Mouse (Mus musculus) bone marrow macrophage, adult 2 months (primary cell): ENCODE data around the gene Gm10477. TPM values are rescaled to one million over a fixed set of nuclear protein-coding genes. Genes with fewer than 3 reads are reported as not detected.
"Not testable (repeated sequence)": the region's sequence is repeated elsewhere in the genome, so short reads cannot be mapped to it uniquely, and the experiment has no call there.

Experiments
- H3K27ac ChIP-seq: 2 replicates; pipeline ENCODE4 v1.5.1; 2012; ENCODE audit warnings: low read depth, low read length; ENCODE audit not compliant: insufficient read depth
- H3K4me1 ChIP-seq: 2 replicates; pipeline ENCODE4 v1.6.1; 2012; ENCODE audit warnings: low read length; ENCODE audit not compliant: control insufficient read depth, insufficient read depth
- H3K4me3 ChIP-seq: 2 replicates; pipeline ENCODE4 v1.5.1; 2012; ENCODE audit warnings: mild to moderate bottlenecking, low read length, moderate library complexity; ENCODE audit not compliant: insufficient read depth
- CTCF ChIP-seq: IDR thresholded peaks from 2 replicates; pipeline ENCODE4 v1.5.1; 2012; ENCODE audit warnings: low read depth, mild to moderate bottlenecking, low read length, moderate library complexity
- POLR2A ChIP-seq: IDR thresholded peaks from 2 replicates; pipeline ENCODE4 v1.6.1; 2012; ENCODE audit warnings: mild to moderate bottlenecking, low read depth, low read length, borderline replicate concordance
- polyA plus RNA-seq: library from polyadenylated mRNA; stranded (reverse); fragments of >200 nt; gene quantifications from 2 replicates; pipeline ENCODE4 v1.2.4, GENCODE M21; 2012; ENCODE audit not compliant: missing spikeins, insufficient read depth, insufficient read length

The Gm10477 gene
- not detected in 2 replicates for polyA plus RNA-seq

DNA sequence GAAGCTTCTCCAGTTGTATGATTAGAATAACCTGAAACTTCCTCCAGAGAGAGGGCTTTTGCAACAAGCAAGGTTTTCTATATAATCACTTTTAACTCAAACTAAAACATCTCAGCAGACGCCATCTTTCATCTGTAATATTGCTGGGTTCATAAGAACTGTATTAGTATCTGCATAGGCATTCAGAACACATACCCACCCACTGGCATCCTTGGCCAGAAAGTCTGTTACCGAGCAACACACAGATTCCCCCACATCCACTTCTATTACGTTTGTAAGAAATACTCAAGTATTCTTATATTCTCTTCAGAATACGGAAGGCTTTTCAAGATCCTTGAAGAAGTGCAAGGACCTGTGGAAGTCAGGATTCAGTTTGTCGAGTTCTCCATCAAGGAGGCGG is at the start of gene Gm10477:
Gm10477 (plus strand) TSS at position 301 of the 400 bp plus-strand sequence.
- H3K4me1 ChIP-seq, H3K27ac ChIP-seq, H3K4me3 ChIP-seq: not testable (repeated sequence)

DNA sequence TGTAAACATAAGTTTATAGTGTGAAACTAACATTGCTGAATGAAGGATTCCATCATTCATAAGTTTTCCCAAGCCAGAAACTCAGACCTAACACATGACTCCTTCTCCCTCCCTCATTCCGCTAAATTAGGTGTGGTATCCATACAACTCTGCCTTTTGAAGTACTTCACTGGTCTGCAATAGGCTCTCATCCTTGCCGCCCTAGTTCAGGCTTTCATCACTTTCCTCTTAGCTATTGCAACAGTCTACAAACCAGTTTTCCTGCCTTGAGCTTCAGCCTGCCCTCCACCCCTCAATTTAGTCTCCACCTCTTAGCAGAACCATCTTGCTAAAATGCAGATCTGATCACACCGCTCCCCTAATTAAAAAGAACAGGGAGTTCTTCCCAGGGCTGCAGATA is 47.0 kb upstream of the Gm10477 start:
- peaks cover 32% of the 10 kb centered on the region for H3K4me1 ChIP-seq
- no peak overlapping the region for H3K27ac ChIP-seq
- H3K4me3 ChIP-seq, result no peak overlapping the region
- TF ChIP-seq CTCF (no peak), POLR2A (no peak)

- Histone ChIP-seq H3K4me3 (no peak overlapping the region), H3K4me1 (peaks cover 24% of the 10 kb centered on the region), H3K27ac (peak overlapping the region; percentile 64)
- TF ChIP-seq POLR2A (no peak), CTCF (no peak)
These were observed 42.6 kb upstream of the Gm10477 start for GRCm38 (mm10) chrX:56481906-56482305.

GRCm38 (mm10) chrX:56489758-56490157 is 34.8 kb upstream of the Gm10477 start:
- Histone ChIP-seq H3K27ac (no peak overlapping the region), H3K4me1 (no peaks in the 10 kb centered on the region), H3K4me3 (no peak overlapping the region)
- TF ChIP-seq CTCF, result no peak
- no peak for TF ChIP-seq POLR2A

DNA sequence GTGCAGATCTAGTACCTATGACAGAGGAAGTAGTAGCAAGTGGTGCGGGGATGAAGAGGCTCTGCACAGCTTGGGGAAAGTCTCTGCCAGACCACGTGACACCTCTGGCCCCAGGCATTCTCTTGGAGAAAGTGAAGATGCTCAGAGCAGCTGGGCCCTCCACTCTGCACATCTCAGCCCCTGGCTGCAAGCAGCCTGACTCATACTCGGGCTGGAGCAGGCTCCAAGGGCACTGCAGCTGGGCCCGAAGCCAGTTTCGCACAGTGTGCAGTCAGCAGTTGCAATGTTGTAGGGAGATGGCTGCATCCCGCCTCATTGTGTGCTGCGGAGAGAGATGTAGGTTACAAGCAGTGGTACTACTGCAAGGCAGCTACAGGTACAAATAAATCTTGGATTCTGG is 27.3 kb upstream of the Gm10477 start:
- H3K4me3 ChIP-seq, result no peak overlapping the region
- TF ChIP-seq CTCF, result no peak
- no peak for TF ChIP-seq POLR2A
- H3K27ac ChIP-seq, result no peak overlapping the region
- H3K4me1 ChIP-seq, result peaks cover 2% of the 10 kb centered on the region; the same call in 1 of the 2 replicates

DNA sequence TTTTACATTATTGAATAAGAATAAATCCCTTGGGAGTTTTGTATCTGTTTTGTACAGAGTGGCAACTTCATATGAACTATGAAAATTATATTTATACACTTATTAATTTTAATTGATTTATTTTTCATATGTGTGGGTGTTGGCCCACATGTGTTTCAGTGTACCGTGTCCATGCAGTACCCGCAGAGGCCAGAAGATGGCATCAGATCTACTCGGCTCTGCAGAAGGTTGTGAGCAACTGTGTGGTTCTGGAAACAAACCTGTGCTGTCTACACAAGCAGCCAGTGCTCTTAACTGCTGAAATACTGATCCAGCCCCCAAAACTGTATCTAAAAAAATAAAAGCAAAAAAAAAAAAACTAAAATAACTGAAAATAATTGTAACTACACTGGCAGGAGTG is 6.7 kb downstream of the Gm10477 start:
- no peak overlapping the region for H3K27ac ChIP-seq
- no peak overlapping the region for H3K4me3 ChIP-seq
- no peak for TF ChIP-seq CTCF
- TF ChIP-seq POLR2A, result no peak
- H3K4me1 ChIP-seq, result no peaks in the 10 kb centered on the region

- H3K4me1 ChIP-seq, result no peaks in the 10 kb centered on the region
- H3K4me3 ChIP-seq, result no peak overlapping the region
- no peak for TF ChIP-seq POLR2A
- TF ChIP-seq CTCF, result no peak
- no peak overlapping the region for H3K27ac ChIP-seq
These were observed 12.6 kb downstream of the Gm10477 start for GRCm38 (mm10) chrX:56537162-56537561.

DNA sequence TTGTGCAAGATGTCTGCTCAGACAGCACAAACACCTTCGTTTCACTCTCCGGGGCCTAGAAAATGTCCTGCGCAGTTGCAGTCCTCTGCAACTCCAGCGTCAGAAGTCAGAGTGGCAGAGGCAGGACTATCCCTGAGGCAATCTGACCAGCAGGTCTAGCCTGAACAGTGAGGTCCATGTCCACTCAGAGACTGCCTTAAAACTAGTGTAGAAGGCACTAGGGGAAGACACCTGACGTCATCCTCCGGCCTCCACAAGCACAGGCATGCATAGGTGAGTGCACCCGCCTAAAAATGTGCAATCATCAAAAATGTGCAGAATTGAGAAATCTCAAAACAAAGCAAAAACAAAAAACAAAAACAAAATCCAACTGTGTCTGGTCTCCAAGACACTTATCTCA is 25.0 kb downstream of the Gm10477 start, which contains the start of gene Gm648:
Gm648 (minus strand) TSS at position 101 of the 400 bp plus-strand sequence.
- no peak within 1 kb of the TSS for H3K4me3 ChIP-seq

DNA sequence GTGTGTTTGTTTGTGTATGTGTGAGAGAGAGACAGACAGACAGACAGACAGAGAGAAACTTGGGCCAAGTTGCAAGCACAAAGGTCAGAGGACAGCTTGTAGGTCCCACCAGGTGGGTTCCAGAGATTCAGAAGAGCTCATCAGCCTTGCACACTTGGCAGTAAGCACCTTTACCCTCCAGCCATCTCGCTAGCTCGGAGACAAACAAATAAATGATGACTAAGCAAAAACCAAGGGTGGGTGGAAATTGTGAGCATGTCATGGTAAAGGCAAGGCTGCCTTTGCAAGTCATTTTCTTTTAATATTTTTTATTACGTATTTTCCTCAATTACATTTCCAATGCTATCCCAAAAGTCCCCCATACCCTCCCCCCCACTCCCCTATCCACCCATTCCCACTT is 29.0 kb downstream of the Gm10477 start:
- Histone ChIP-seq H3K27ac (no peak overlapping the region), H3K4me1 (no peaks in the 10 kb centered on the region), H3K4me3 (no peak overlapping the region)
- TF ChIP-seq POLR2A (no peak), CTCF (no peak)

More for the DNA sequence above, 25.0 kb downstream of the Gm10477 start, which contains the start of gene Gm648:
- no peaks in the 10 kb centered on the region for H3K4me1 ChIP-seq
- TF ChIP-seq CTCF, result no peak
- TF ChIP-seq POLR2A, result no peak
- H3K27ac ChIP-seq, result no peak within 1 kb of the TSS

DNA sequence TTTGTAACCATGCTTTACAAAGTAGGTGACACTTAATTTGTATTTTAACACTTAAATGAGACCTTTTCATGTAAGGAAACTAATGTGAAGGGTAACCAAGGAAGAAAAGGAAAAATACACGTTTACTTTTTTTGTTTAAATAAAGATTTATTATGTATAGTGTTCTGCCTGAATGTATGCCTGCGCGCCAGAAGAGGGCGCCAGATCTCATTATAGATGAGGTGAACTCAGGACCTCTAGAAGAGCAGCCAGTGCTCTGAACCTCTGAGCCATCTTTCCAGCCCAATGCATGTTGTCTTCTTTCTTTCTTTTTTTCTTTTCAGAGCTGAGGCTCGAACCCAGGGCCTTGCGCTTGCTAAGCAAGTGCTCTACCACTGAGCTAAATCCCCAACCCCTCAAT is 47.9 kb downstream of the Gm10477 start:
- Histone ChIP-seq H3K27ac (no peak overlapping the region), H3K4me3 (no peak overlapping the region), H3K4me1 (no peaks in the 10 kb centered on the region)
- TF ChIP-seq CTCF, result peak; percentile 32; the same call in 1 of the 2 replicates
- TF ChIP-seq POLR2A, result no peak

Other genes with a start within 250 kb of the Gm10477 start
- 1.4 and 1.7 TPM in 2 replicates for gene Zfp449, start 178.3 kb upstream of the Gm10477 start, polyA plus RNA-seq
- gene Smim10l2a, start 150.2 kb upstream of the Gm10477 start, polyA plus RNA-seq, result not detected in 2 replicates
- gene Gm2174, start 76.8 kb upstream of the Gm10477 start, polyA plus RNA-seq, result 5.3 and 6.1 TPM in 2 replicates
- 86.7 and 89.1 TPM in 2 replicates for gene Ints6l, start 69.9 kb upstream of the Gm10477 start, polyA plus RNA-seq
- gene Gm648, start 24.9 kb downstream of the Gm10477 start, polyA plus RNA-seq, result not detected in 2 replicates
- gene Mmgt1, start 73.3 kb downstream of the Gm10477 start, polyA plus RNA-seq, result 11.3 and 14.9 TPM in 2 replicates
- 19.2 and 21.6 TPM in 2 replicates for gene Slc9a6, start 85.0 kb downstream of the Gm10477 start, polyA plus RNA-seq
- gene Fhl1, start 207.0 kb downstream of the Gm10477 start, polyA plus RNA-seq, result 0.51 TPM in 2 replicates